Mouse (Mus musculus) brown adipose tissue, adult 24 weeks (tissue): ENCODE measurements around the gene Lipo1. TPM values are rescaled to one million over a fixed set of nuclear protein-coding genes. Genes with fewer than 3 reads are reported as not detected.
"Not testable (repeated sequence)": the region's sequence is repeated elsewhere in the genome, so short reads cannot be mapped to it uniquely, and the experiment has no call there.

Source experiments
- H3K27ac ChIP-seq: fragments of 200-500 bp; replicated peaks from 2 replicates; pipeline ENCODE4 v1.5.1; 2012; ENCODE audit warnings: low read depth, mild to moderate bottlenecking, low read length
- H3K4me1 ChIP-seq: fragments of 200-500 bp; 2 replicates; pipeline ENCODE4 v1.6.1; 2012; ENCODE audit warnings: low read length, mixed read lengths; ENCODE audit not compliant: control insufficient read depth, insufficient read depth, insufficient read length
- H3K4me3 ChIP-seq: fragments of 200-500 bp; 2 replicates; pipeline ENCODE4 v1.5.1; 2012; ENCODE audit warnings: low read depth, mild to moderate bottlenecking, low read length, moderate library complexity; ENCODE audit not compliant: insufficient read depth
- polyA plus RNA-seq: library from polyadenylated mRNA; stranded (reverse); fragments of >200 nt; gene quantifications from 2 replicates; pipeline ENCODE4 v1.2.4, GENCODE M21; 2012; ENCODE audit not compliant: missing spikeins, insufficient read depth, insufficient read length

Gene Lipo1
- polyA plus RNA-seq, result not detected in 2 replicates

DNA sequence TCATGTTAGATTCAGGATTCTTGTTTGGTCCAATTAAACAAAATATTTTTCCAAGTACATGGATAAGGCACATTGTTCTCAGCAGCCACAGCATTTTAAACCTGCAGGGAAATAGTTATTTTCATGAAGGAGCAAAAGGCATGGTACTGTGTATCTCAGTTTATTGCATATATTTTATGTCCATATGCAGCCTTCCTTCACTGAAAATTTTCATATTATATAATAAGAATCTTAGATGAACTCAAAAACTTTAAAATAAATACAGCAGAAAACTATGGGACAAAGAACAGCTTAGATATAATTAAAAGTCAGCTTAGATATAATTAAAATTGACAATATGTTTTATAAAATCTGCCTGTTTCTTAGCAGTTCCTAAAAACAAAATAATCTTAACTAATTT lies at the start of gene Lipo1:
Gene Lipo1, minus strand, starts transcription at position 101 of the 400 bp plus-strand sequence.
- not testable (repeated sequence) for H3K4me1 ChIP-seq, H3K4me3 ChIP-seq, H3K27ac ChIP-seq

DNA sequence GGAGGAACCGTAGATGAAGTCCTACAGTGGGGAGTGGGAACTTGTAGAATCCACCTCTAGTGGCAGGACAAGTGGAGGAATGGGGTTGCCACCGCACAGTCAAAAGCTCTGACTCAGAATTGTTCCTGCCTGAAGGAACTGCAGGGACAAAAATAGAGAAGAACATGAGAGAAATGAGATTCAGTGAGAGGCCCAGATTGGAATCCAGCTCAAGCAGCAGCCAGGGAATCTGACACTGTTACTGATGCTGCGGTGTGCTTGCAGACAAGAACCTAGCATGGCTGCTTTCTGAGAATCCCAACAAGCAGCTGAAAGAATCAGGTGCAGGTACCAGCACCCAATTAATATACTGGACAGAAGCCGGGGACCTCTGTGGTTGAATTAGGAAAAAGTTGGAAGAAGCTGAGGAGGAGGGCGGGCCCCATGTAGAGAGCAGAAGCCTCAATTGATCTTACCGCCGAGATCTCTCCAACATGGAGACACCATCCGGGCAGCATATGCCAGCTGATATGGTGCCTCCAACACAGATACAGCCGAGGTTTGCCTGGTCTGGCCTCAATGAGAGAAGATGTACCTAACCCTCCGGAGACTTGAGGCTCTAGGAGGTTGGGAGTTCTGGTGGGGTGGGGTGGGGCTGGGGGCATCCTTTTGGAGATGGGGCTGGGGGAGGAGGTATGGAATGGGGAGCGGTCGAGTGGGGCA lies 532 bp downstream of the Lipo1 start:
- Histone ChIP-seq H3K4me3 (no peak overlapping the region), H3K27ac (no peak overlapping the region)

DNA sequence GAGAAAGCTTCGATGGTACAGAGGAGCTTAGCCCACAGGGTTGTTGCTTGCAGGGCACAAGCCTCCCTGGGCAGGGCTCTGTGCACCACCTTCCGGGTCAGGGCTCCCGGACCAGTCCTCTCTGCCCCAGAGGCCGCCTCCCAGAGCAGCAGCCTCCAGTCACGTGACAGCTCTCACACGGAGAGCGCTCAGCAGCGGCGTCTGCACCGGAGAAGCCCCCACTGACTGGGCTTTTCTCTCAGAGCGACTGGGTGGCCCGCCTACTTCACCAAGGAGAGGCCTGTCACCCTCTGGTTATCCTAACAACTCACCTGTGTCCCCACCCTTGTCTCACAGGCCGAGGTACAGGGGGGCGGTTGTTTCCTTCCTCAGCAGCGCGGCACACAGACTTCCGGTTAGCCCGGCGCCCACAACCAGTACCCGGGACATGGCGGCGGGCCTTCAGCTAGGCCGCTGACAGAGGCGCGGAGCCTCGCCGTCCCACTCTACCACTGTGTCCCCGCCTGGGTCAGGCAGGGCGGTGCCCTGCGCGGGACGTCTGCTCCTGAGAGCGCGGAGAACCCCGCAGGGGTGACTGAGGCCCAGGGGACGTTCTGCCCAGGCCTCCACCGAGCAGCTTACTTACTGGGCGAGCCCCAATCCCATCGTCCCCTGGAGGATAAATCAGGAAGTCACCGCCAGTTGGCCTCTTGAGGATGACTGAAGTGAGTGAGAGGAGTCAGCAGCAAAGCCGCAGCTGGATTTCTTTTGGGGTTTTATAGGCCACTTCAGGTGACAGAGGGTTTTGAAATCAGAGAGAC lies 25.8 kb downstream of the Lipo1 start, which contains the start of gene Lipo3:
Gene Lipo3, minus strand, starts transcription at position 665 of the 800 bp plus-strand sequence.
- not testable (repeated sequence) for H3K4me1 ChIP-seq, H3K27ac ChIP-seq, H3K4me3 ChIP-seq

More for the DNA sequence above, 532 bp downstream of the Lipo1 start:
- H3K4me1 ChIP-seq, result no peaks in the 10 kb centered on the region

- not testable (repeated sequence) for H3K4me3 ChIP-seq, H3K4me1 ChIP-seq, H3K27ac ChIP-seq
Measured at GRCm38 (mm10) chr19:33751259-33751658, 36.0 kb downstream of the Lipo1 start, which contains the start of gene Lipo2. TSS of gene Lipo2 (minus strand) at chr19:33751359.

Other genes starting within 250 kb of the Lipo1 start
- gene Gm8978, start 162.2 kb downstream of the Lipo1 start, polyA plus RNA-seq, result not detected in 2 replicates
- not detected in 2 replicates for gene Lipo2, start 36.1 kb downstream of the Lipo1 start, polyA plus RNA-seq
- gene Lipo3, start 25.5 kb downstream of the Lipo1 start, polyA plus RNA-seq, result 12.1 and 16.7 TPM in 2 replicates
- gene Lipf, start 173.7 kb upstream of the Lipo1 start, polyA plus RNA-seq, result not detected in 2 replicates
- gene Lipk, start 220.8 kb upstream of the Lipo1 start, polyA plus RNA-seq, result not detected in 2 replicates